Mouse (Mus musculus) stomach, embryonic 14.5 days (tissue): ENCODE results near the gene Brat1. TPM values are rescaled to one million over a fixed set of nuclear protein-coding genes. Genes with fewer than 3 reads are reported as not detected.
A peak's percentile ranks its signal among the peaks of the same experiment; 100 is the strongest.

Source experiments
- ATAC-seq: fragments of 200-750 bp; cut with Nextera tagmentation; 2 replicates; pipeline ENCODE4 v1.8.0; 2017; ENCODE audit warnings: low read depth, moderate TSS enrichment; ENCODE audit not compliant: insufficient number of reproducible peaks, insufficient read depth, low FRiP score
- H3K27ac ChIP-seq: fragments of 300-500 bp; sonication (generic); 2 replicates; pipeline ENCODE4 v1.5.1; 2014; ENCODE audit warnings: mild to moderate bottlenecking, low read length, moderate library complexity, mixed read lengths
- H3K27me3 ChIP-seq: fragments of 300-500 bp; sonication (generic); 2 replicates; pipeline ENCODE4 v1.6.1; 2014; ENCODE audit warnings: low read length, control low read depth, mixed read lengths; ENCODE audit not compliant: control insufficient read depth, insufficient read depth
- H3K36me3 ChIP-seq: fragments of 300-500 bp; sonication (generic); 2 replicates; pipeline ENCODE4 v1.6.1; 2014; ENCODE audit warnings: mild to moderate bottlenecking, control low read depth, low read length, moderate library complexity, mixed read lengths; ENCODE audit not compliant: control insufficient read depth, insufficient read depth
- H3K4me1 ChIP-seq: fragments of 300-500 bp; sonication (generic); 2 replicates; pipeline ENCODE4 v1.6.1; 2014; ENCODE audit warnings: low read length, control low read depth, mixed read lengths; ENCODE audit not compliant: control insufficient read depth, insufficient read depth
- H3K4me2 ChIP-seq: fragments of 300-500 bp; sonication (generic); replicated peaks from 2 replicates; pipeline ENCODE4 v1.6.1; 2014; ENCODE audit warnings: low read depth, low read length, control low read depth
- H3K4me3 ChIP-seq: fragments of 300-500 bp; sonication (generic); 2 replicates; pipeline ENCODE4 v1.5.1; 2014; ENCODE audit warnings: low read depth, low read length, control low read depth
- H3K9ac ChIP-seq: fragments of 300-500 bp; sonication (generic); replicated peaks from 2 replicates; pipeline ENCODE4 v1.6.1; 2014; ENCODE audit warnings: low read depth, mild to moderate bottlenecking, control low read depth, low read length, moderate library complexity, mixed read lengths
- H3K9me3 ChIP-seq: fragments of 300-500 bp; sonication (generic); 2 replicates; pipeline ENCODE4 v1.6.1; 2016; ENCODE audit warnings: low read depth, low read length, control low read depth; ENCODE audit not compliant: control insufficient read depth
- WGBS: fragments of 180-500 bp; shearing (Covaris S2); extraction: QIAGEN DNeasy Blood & Tissue Kit; methylation state at CpG from one replicate; pipeline ENCODE4 v1.1.7; 2014; 5-methylcytosine and 5-hydroxymethylcytosine counted together
- polyA plus RNA-seq: library from polyadenylated mRNA; unstranded; fragments of >200 nt; fragmentation: Nextera tagmentation; extraction: Ambion mirVana; gene quantifications from 2 replicates; pipeline ENCODE4 v1.2.1, GENCODE M21; 2014

Brat1 gene
- polyA plus RNA-seq, 1 experiment from 2014 or later = 12.5 TPM

GRCm38 (mm10) chr5:140684343-140685148, 20.3 kb upstream of the Brat1 start:
- H3K36me3 ChIP-seq = peaks cover 16% of the 10 kb centered on the region; the same call in 1 of the 2 replicates

GRCm38 (mm10) chr5:140688434-140688833, 16.4 kb upstream of the Brat1 start:
- H3K4me2 ChIP-seq = no peak overlapping the region
- H3K4me3 ChIP-seq = no peak overlapping the region
- no peaks in the 10 kb centered on the region for H3K4me1 ChIP-seq
- no peaks in the 10 kb centered on the region for H3K9me3 ChIP-seq
- WGBS = 72% methylated on average over 3 of the region's 3 CpGs
- H3K27ac ChIP-seq = no peak overlapping the region
- H3K36me3 ChIP-seq = peaks cover 33% of the 10 kb centered on the region
- no peak for ATAC-seq
- no peaks in the 10 kb centered on the region for H3K27me3 ChIP-seq
- H3K9ac ChIP-seq = no peak overlapping the region

More at GRCm38 (mm10) chr5:140684343-140685148, 20.3 kb upstream of the Brat1 start:
- 58% methylated on average over 16 of the region's 16 CpGs for WGBS
- no peaks in the 10 kb centered on the region for H3K9me3 ChIP-seq
- H3K4me1 ChIP-seq = no peaks in the 10 kb centered on the region
- H3K9ac ChIP-seq = no peak overlapping the region
- H3K27ac ChIP-seq = no peak overlapping the region
- no peak overlapping the region for H3K4me2 ChIP-seq
- no peak for ATAC-seq
- H3K27me3 ChIP-seq = no peaks in the 10 kb centered on the region
- no peak overlapping the region for H3K4me3 ChIP-seq

DNA sequence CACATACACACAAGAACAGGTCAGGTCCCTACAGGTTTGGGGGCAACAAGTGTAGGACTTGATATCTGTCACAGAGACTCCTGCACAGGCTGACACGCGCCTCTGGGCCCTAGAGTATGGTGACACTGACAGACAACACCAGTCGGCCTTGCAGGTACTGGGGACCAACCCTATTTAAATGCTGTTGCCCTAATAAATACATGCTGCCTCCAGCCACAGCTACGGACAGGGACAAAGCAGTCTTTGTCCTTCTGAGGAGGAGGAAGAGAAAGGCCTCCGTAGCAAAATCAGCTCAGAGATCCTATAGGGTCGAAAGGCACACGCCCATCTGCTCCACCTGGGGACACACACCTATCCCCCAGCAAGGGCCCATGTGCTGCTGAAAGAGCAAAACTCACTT, 8.8 kb upstream of the Brat1 start:
- no peaks in the 10 kb centered on the region for H3K9me3 ChIP-seq
- H3K9ac ChIP-seq = no peak overlapping the region
- no peak overlapping the region for H3K27ac ChIP-seq
- no peak overlapping the region for H3K4me2 ChIP-seq
- no peak for ATAC-seq
- H3K4me1 ChIP-seq = peaks cover 5% of the 10 kb centered on the region; the same call in 1 of the 2 replicates
- no peak overlapping the region for H3K4me3 ChIP-seq
- WGBS = 85% methylated on average over 7 of the region's 7 CpGs
- no peaks in the 10 kb centered on the region for H3K27me3 ChIP-seq
- H3K36me3 ChIP-seq = peaks cover 28% of the 10 kb centered on the region

DNA sequence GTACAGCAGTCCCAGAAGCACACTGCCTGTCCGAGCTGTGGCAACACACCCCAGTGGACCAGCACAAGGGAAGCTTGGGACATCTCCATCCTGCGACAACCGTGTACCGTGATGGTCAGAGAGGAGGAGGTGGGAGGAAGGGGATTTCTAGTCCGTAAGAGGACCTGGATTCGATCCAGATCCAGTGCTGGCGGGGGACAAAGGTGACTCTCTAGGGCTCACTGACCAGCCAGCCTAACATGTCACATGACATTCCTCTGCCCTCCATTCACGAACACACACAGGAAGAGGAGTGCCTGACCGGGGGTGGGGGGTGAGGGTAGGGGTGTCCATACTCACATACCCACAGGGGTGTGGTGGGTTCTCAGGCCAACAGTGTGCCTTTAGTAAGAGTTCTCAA, 5.0 kb upstream of the Brat1 start:
- WGBS = 76% methylated on average over 9 of the region's 9 CpGs
- H3K4me3 ChIP-seq = no peak overlapping the region
- ATAC-seq = no peak

GRCm38 (mm10) chr5:140701661-140702060, 3.1 kb upstream of the Brat1 start:
- H3K4me3 ChIP-seq = peak overlapping the region; percentile 80
- WGBS = under 1% methylated on average over 25 of the region's 25 CpGs
- no peaks in the 10 kb centered on the region for H3K9me3 ChIP-seq
- H3K27ac ChIP-seq = peak overlapping the region; percentile 86
- peak overlapping the region; percentile 84 for H3K4me2 ChIP-seq
- peaks cover 27% of the 10 kb centered on the region for H3K4me1 ChIP-seq
- H3K9ac ChIP-seq = peak overlapping the region; percentile 82
- H3K27me3 ChIP-seq = no peaks in the 10 kb centered on the region
- peak; percentile 8; the same call in 1 of the 2 replicates for ATAC-seq
- peaks cover 6% of the 10 kb centered on the region for H3K36me3 ChIP-seq

More for the DNA sequence above, 5.0 kb upstream of the Brat1 start:
- Histone ChIP-seq H3K4me1 (peaks cover 18% of the 10 kb centered on the region), H3K4me2 (no peak overlapping the region), H3K9ac (no peak overlapping the region), H3K27me3 (no peaks in the 10 kb centered on the region), H3K27ac (no peak overlapping the region), H3K9me3 (no peaks in the 10 kb centered on the region), H3K36me3 (peaks cover 14% of the 10 kb centered on the region)

- Histone ChIP-seq H3K9ac (peak within 1 kb of the TSS; percentile 82), H3K9me3 (no peaks in the 10 kb centered on the region), H3K4me2 (peak within 1 kb of the TSS; percentile 84), H3K4me3 (peak within 1 kb of the TSS; percentile 80), H3K36me3 (peaks cover 4% of the 10 kb centered on the region; the same call in 1 of the 2 replicates), H3K27ac (peak within 1 kb of the TSS; percentile 86), H3K27me3 (no peaks in the 10 kb centered on the region), H3K4me1 (peaks cover 27% of the 10 kb centered on the region)
- under 1% methylated on average over 33 of the region's 33 CpGs for WGBS
- peak; percentile 42; the same call in 1 of the 2 replicates for ATAC-seq
These were observed 2.7 kb upstream of the Brat1 start, which contains the start of gene Iqce for GRCm38 (mm10) chr5:140702103-140702513. Iqce (minus strand) TSS chr5:140702378.

- no peak for ATAC-seq
- H3K36me3 ChIP-seq = peaks cover 6% of the 10 kb centered on the region; the same call in 1 of the 2 replicates
- H3K4me3 ChIP-seq = peak overlapping the region; percentile 80; the same call in 1 of the 2 replicates
- no peaks in the 10 kb centered on the region for H3K9me3 ChIP-seq
- H3K4me1 ChIP-seq = peaks cover 27% of the 10 kb centered on the region
- H3K27me3 ChIP-seq = no peaks in the 10 kb centered on the region
- peak overlapping the region; percentile 84 for H3K4me2 ChIP-seq
- WGBS = 57% methylated on average over 19 of the region's 19 CpGs
- H3K9ac ChIP-seq = peak overlapping the region; percentile 82; the same call in 1 of the 2 replicates
- H3K27ac ChIP-seq = peak overlapping the region; percentile 86; the same call in 1 of the 2 replicates
These were observed 2.1 kb upstream of the Brat1 start for GRCm38 (mm10) chr5:140702618-140703175.

- no peak for ATAC-seq
- Histone ChIP-seq H3K27ac (peak overlapping the region; percentile 78; the same call in 1 of the 2 replicates), H3K9me3 (no peaks in the 10 kb centered on the region), H3K9ac (no peak overlapping the region), H3K27me3 (no peaks in the 10 kb centered on the region), H3K4me3 (peak overlapping the region; percentile 58; the same call in 1 of the 2 replicates), H3K4me1 (peaks cover 27% of the 10 kb centered on the region), H3K4me2 (peak overlapping the region; percentile 27), H3K36me3 (peaks cover 6% of the 10 kb centered on the region; the same call in 1 of the 2 replicates)
- WGBS = 33% methylated on average over 17 of the region's 17 CpGs
These were observed 1.1 kb upstream of the Brat1 start for GRCm38 (mm10) chr5:140703480-140704377.
